Mouse (Mus musculus) sigmoid colon, adult 10 weeks (tissue): ENCODE data around the gene Zscan4d. TPM values are rescaled to one million over a fixed set of nuclear protein-coding genes. Genes with fewer than 3 reads are reported as not detected.

Source experiments
- polyA plus RNA-seq: library from polyadenylated mRNA; stranded (reverse); fragments of 350-450 nt; fragmentation: Illumina TruSeq; extraction: RNeasy Lipid Tissue Mini Kit (QIAGEN cat#74804); gene quantifications from one replicate; pipeline ENCODE4 v1.2.3, GENCODE M21; 2014; ENCODE audit warnings: low read depth, low replicate concordance

Zscan4d gene
- polyA plus RNA-seq, result not detected

DNA sequence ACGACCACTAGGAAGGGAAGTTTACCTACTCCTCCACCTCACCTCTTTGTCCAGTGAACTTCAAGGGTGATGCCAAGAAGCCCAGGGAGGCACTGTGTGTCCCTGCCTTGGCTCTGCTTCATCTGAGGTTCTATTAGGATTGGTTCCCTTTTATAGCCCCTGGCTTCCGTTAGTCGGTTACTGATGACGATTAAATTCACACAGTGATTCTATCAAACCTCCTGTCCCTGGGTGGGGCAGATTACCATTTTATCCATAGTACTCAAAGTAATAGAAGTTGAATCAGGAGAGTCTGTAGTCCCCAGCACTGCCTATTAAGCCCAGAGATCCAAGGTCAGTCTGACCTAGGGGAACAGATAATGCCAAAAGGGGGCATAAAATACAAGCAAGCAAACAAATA lies at the start of gene Zscan4d:
Gene Zscan4d (minus strand): TSS at position 101 of the 400 bp plus-strand sequence.

Other genes starting within 250 kb of the Zscan4d start
- gene Zscan4c, start 160.4 kb downstream of the Zscan4d start, polyA plus RNA-seq, result not detected
- gene Zscan4-ps1, start 96.5 kb downstream of the Zscan4d start, polyA plus RNA-seq, result not detected
- not detected for gene Zscan4e, start 144.5 kb upstream of the Zscan4d start, polyA plus RNA-seq
- gene Zscan4f, start 231.8 kb upstream of the Zscan4d start, polyA plus RNA-seq, result not detected